Mouse (Mus musculus): Measurements from ENCODE around the gene Zfp800.
A peak's percentile ranks its signal among the peaks of the same experiment; 100 is the strongest.

The Zfp800 gene

DNA sequence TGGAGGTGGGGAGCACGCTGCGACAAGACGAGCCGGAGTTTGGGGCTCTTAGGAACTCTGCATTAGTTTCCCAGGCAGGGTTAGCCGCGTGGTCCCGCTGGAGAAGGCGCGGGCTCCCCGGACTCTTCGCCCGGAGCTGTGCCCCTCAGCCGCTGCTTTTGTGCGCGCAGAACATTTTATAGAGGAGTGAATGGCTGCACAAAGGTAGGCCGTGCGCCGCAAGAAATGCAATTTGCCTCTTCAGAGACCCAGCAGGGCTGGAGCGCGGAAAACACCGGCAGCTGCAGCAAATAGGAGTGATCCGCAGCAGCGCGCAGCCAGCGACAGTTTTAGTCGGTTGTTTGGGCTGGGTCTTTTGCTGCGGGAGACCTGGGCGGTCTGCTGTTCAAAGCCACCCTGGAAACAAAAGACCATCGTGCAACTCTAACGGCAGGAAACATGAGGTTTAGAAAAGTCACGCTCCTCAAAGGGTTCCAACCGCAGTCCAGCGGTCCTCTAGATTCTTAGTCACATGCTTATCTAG lies at the start of gene Zfp800:
Gene Zfp800 (minus strand): TSS at position 325 of the 523 bp plus-strand sequence.
- no peak for DNase-seq (ENCODE audit: low read depth, low spot score)

DNA sequence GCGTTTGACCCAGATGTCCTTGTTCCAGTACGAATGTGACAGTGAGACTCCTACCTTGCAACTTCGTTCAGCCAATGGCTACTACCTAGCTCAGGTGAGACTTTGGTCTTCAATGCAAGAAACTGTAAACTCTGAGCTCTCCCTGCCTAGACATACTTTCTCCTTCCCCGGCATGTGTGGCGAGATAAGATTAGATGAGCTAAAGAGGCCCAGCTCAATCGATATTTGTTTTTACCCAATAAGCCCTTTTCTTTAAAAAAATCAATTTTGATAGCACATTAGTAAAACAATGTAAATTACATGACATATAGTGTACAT lies 33.7 kb upstream of the Zfp800 start:
- DNase-seq (ENCODE audit: low read depth, low spot score) = no peak

DNA sequence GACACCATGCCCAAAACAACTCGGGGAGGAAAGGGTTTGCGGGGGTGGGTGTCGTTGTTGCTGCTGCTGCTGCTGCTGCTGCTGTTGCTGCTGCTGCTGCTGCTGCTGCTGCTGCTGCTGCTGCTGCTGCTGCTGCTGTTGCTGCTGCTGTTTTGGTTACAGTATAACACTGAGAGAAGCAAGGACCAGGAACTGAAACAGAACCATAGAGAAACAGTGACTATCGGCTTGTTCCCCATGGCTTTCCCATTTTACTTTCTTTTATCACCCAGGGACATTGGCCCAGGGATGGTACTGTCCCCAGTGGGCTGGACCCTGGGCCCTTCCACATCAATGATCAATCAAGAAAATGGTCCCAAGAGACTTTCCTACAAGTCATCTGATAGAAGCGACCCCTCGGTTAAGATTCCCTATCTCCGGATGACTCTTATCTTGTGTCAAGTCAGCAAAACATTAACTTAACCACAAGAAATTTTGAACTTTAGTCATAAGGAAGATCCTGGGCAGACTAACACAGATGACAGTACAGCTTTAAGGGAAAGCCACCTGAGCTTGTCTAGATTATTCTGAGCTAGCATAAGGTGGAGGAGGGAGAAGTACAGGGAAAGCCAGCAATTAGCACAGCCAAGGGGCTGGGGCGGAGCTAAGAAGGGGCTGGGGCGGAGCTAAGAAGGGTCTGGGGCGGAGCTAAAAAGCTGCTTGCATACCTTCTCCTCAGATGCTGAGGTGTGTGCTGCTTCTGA lies 33.2 kb upstream of the Zfp800 start:
- DNase-seq (ENCODE audit: low read depth, low spot score) = no peak

DNA sequence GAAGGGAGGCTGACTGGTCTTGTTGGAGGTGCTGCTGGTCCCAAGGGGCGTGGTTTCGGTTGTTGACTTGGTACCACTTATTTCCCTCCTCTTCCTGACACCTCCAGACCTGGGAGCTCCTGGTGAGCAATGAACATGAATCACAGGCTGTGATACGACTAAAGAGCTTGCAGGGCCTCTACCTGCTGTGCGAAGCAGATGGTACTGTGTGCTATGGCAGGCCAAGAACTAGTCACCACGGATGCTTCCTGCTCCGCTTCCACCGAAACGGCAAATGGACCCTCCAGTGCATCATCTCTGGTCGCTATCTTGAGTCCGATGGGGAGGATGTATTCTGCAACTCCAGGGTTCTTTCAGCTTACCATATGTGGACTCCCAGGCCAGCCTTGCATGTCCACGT lies 32.1 kb upstream of the Zfp800 start:
- no peak for DNase-seq (ENCODE audit: low read depth, low spot score)

DNA sequence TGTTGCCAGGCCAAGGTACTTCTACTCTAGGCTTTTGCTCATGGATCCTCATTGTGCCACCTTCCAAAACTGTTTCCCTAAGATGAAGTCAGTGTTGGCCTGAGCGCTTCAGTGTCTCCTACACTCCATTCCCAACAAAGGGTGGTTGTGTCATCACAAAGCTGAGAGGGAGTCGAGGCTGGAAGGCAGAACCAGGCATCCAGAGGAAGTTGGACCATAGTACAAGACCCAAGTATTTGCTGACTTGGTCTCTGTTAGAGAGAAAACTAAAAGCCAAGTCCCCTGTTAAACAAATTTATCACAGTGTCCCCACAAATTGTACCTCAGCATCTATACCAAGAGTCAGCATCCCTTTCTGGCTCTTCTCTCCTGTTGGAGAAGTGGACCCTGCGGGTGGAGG lies 30.5 kb upstream of the Zfp800 start, which contains the start of gene Gcc1:
Gene Gcc1 (minus strand): TSS at position 101 of the 400 bp plus-strand sequence.
- no peak for DNase-seq (ENCODE audit: low read depth, low spot score)

DNA sequence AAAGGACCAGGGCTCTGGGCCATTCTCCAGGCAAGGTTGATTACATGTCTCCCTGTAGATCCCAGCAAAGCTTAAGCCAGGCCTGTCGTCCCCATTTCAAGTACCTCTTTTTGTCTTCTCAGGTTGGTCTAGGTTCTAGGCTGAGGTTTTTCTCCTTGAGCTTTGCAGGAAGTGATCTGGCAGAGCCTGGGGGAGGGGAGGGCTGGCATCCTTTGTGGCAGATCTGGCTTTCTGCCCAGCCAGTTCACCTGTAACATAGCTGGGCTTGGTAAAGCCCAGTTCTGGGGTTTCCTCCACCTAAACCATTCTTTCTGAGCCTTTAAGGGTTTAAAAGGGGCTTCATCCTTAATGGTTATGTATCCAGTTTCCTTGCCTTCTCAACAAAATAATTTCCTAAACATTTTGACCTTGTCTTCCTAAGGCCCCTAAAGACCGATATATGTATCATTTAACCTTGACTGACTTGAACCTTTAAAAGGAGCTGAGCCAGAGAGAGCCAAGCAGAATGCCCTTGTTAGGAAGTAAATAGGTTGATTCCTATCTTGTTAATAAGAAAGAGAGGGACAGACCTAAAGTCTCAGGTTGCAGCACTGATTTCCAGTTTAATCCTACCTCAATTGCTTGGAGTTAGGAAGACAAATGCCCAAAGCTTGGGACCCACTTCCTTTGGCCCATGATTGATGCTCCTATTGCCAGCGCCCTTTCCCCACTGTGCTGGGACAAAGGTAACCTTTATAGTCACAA lies 29.5 kb upstream of the Zfp800 start, which contains the start of gene Fscn3:
Gene Fscn3 (plus strand): TSS at position 694 of the 744 bp plus-strand sequence.
- DNase-seq (ENCODE audit: low read depth, low spot score) = no peak

DNA sequence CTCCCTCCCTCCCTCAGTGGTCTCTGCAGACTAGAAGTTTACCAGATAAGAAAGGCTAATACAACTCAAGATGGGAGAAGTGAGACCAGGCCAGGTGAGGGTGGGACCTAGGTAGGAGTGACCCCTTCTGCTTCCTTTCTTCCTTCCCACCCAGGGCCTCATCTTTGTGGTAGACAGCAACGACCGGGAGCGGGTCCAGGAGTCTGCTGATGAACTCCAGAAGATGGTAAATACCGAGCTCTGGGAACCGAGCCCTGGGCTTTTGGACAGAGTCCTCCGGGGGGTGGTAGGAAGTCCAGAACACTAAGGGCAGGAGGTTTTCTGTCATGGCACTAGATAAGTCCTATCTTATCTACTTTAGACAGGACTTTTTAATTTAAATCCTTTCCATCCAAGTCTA lies 27.2 kb upstream of the Zfp800 start:
- no peak for DNase-seq (ENCODE audit: low read depth, low spot score)

DNA sequence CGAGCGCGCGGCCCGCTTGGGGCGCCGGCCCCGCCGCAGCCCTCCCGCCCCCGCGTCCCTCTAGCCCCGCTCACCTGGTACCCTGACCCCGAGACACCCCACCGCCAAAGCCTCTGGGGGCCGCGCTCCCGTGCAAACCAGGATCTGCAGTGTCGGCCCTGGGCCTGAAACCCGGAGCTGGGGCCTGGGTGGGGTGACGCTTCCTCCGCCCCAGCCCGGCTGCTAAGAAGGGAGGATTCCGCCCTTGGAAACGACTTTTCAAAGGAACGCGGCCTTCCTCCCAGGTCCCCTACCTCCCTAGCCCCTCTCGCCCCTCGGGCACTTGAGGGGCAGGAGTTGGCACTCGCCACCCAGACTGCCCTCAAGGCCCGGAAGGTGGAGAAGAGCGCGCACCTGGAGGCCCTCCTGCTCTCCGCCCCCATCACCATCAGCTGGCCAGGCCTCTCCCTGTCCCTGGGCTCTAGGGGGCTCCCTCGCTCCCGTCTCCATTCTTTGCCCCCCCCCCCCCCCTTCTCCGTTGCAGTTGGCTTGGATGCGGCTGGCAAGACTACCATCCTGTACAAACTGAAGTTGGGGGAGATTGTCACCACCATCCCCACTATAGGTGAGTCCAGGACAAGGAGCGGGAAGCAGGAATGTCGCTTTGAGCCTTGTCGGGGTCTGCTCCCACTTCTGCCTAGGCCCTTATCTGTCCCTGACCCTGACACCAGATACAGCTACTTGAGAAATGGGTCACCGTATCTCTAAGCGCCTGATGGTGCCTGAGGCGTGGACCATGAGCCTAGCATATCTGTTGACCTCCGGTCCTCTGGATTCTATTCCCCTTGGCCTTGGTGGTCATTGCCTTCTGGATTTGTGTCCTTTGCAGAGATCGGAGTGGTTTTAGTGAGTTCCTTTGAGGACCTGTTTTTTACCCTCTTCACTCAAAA lies 26.2 kb upstream of the Zfp800 start:
- no peak for DNase-seq (ENCODE audit: low read depth, low spot score)

DNA sequence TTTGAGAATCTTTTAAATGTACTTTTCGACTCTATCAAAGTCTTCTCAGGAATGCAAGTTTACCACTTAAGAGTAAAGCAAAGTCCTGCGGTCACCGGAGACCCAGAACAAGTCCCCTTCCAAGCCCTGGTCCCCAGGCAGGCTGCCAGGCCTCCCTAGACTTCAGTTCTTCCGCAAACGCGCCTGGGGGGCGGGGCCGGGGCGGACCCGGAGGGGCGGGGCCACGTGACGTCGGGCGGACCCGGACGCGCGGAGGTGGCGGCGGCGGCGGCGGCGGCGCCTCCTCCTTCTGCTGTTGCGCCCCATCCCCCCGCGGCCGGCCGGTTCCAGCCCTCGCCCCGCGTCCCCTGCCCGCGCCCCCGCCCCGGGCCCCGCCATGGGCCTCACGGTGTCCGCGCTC lies 25.5 kb upstream of the Zfp800 start, which contains the start of gene Arf5:
Gene Arf5 (plus strand): TSS at position 248 of the 400 bp plus-strand sequence.
- peak; percentile 71 for DNase-seq (ENCODE audit: low read depth, low spot score)

DNA sequence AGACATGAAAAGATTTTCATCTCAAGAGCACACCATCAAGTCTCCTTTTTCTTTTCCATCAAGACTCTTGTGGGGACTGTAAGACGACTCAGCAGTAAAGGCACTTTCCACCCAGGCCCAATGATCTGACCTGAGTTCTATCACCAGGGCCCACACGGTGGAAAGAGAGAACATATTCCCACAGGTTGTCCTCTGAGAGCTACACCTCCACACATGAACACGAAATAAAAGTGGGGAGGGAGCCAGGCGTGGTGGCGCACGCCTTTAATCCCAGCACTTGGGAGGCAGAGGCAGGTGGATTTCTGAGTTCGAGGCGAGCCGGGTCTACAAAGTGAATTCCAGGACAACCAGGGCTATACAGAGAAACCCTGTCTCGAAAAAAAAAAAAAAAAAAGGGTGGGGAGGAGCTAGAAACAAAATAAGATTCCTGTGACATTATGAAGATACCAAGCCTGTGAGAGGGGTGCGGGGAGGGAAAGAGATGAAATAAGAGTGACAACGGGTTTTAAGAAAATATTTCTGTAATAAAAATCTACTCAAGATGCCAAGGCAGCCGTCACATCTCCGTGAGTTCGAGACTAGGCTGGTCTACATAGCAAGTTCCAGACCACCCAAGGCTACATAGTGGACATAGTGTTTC lies 25.0 kb upstream of the Zfp800 start:
- DNase-seq (ENCODE audit: low read depth, low spot score) = no peak

DNA sequence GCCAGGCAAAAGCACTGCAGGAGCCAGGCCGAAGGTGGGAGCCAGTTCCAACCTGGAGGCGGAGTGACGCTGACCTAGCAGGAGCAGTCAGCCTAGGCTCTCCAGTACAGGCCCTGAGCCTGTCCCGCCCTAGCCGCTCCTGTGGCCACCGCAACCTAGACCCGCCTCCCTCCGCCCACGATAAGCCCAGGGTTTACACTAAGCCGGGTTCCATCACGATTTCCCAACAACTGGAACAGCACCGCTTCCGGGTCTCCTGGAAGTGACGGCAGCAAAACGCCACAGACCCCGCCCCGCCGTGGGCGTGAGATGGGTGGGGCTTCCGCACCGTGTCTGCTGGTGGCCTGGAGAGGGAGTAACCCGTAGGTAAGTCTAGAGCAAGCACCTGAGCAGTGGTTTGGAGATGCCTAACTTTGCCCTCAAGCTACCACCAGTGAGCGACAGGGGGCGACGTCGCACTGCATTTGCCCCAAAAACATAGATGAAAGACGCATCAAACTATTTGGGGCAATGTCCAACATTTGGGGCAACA lies 23.7 kb upstream of the Zfp800 start:
- peak; percentile 89 for DNase-seq (ENCODE audit: low read depth, low spot score)

DNA sequence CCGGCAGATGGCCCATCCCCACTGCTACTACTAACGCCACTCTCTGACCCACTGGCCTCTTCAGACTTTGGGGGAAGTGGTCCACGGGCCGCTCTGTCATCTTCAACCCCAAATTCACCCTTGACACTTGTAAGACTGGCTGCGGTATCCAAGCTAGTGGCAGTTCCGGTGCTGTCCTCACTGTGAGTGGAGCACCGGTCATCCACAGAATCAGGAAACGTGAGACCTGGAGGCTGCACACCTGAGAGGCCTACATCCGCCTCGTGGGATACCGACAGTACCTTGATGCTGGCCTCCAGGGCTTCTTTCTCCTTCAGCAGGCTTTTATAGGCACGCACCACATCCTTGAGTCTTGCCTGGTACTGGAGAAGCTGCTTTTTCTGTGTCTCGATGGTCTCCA lies 23.1 kb upstream of the Zfp800 start:
- no peak for DNase-seq (ENCODE audit: low read depth, low spot score)

DNA sequence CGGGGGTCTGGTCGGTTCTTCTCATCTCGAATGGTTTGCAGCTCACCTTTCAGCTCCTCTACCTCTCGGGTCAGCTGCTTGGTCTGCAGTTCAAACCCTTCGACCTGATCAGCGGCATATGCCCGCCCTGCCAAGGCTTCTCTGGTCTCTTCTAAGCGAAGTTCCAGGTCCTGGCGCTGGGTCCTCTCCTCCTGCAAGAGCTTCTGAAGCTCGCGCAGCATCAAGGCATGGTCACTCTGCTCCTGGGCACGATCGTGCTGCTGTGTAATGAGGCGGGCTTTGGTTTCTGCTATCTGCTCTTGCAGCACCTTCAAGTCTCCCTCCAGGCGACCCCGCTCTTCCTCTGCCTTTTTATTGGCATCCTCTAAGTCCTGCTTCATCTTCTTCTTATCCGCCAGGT lies 22.6 kb upstream of the Zfp800 start:
- DNase-seq (ENCODE audit: low read depth, low spot score) = no peak

DNA sequence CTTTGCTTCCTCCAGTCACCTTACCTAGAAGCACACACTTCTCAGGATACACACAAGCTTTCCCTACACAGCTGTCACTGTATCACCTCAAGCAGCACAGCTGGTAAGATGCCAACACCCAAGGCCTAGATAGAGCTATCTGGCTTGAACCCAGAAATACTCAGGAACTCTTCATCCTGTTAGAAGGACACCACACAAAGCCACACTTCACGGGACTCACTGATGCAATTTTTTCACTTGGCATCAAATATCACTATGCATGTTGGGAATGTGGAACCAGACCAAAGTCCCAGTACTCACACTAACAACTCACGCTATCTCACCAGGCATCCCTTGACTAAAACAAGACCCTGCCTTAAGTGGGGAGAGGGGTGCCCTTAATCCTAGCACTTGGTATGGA lies 21.9 kb upstream of the Zfp800 start:
- DNase-seq (ENCODE audit: low read depth, low spot score) = no peak

DNA sequence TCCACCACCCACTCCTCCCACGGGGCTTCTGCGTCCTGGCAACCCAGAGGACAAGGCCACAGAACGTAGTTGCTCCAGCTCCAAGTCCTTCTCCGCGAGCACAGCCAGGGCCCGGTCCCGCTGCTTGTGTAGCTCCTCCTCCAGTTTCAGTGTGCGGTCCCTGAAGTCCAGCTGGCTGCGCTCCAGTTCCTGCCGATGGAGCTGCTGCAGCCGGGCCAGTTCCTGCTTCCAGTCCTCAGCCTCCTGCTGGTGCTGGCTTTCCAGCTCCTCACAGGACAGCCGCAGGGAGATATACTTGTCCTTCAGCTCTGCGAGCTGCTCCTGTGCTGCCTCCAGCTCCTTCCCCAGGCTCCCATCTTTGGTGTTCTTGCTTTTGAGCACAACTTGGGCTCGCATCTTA lies 20.6 kb upstream of the Zfp800 start:
- DNase-seq (ENCODE audit: low read depth, low spot score) = no peak

DNA sequence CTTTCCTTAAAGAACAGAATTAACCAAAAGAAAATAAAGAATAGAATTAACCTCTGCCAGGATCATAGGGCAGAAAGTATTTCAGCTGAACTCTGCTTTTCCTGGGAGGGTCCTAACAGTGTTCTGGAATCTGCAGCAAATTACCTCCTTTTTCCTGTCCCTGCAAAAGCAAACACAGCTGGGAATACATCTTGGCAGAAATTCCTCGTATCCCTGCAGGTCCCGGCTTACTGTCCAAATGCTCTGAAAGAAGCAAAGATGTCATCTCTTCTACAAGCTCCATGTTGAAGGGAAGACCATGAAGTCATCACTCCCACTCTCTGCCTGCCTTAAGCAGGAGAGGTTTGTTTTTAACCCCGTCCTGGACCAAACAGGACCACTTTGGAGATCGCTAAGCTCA lies 19.2 kb upstream of the Zfp800 start:
- DNase-seq (ENCODE audit: low read depth, low spot score) = no peak

DNA sequence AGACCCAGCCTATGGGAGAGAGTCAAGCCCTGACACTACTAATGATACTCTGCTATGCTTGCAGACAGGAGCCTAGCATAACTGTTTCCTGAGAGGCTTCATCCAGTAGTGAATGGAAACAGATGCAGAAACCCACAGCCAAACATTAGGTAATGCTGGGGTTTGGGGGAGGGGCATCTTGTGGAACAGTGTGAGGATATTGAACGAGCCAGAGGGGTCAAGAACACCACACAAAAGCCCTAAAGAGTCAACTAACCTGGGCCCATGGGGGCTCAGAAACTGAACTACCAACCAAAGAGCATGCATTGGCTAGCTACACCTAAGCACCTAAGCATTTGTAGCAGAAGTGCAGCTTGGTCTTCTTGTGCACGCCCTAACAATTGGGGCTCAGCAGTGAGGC lies 13.4 kb upstream of the Zfp800 start:
- DNase-seq (ENCODE audit: low read depth, low spot score) = no peak

DNA sequence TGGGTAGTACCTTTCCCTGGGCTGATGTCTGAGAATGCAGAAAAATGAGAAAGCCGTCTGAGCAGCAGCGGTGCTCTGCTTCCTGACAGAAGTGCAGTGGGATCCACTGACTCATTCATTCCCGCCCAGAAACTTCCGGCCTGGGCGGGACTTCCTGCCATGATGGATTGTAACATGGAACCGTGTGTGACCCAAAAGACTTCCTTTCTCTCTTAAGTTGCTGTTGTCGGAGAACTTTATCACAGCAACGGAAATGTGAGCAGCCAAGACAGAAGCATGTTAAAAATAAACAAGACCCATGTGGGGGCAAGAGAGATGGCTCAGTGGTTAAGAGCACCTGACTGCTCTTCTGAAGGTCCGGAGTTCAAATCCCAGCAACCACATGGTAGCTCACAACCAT lies 12.2 kb upstream of the Zfp800 start:
- no peak for DNase-seq (ENCODE audit: low read depth, low spot score)

DNA sequence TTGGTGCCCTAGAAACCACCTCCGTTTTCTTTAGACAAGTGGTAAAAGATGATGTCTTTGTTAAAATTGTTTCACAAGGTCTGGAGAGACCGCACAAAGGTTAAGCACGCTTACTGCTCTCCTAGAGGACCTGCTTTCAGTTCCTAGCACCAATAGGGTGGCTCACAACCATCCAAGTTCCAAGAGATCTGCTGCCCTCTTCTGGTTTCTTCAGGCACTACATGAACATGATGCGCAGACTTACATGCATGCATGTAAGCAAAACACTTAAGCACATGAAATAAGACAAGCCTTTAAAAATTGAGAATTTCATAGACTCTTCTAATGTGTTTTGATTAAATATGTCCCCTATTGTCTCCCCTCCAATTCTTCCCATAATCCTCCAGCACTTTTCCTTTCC lies 2.0 kb upstream of the Zfp800 start:
- DNase-seq (ENCODE audit: low read depth, low spot score) = no peak

DNA sequence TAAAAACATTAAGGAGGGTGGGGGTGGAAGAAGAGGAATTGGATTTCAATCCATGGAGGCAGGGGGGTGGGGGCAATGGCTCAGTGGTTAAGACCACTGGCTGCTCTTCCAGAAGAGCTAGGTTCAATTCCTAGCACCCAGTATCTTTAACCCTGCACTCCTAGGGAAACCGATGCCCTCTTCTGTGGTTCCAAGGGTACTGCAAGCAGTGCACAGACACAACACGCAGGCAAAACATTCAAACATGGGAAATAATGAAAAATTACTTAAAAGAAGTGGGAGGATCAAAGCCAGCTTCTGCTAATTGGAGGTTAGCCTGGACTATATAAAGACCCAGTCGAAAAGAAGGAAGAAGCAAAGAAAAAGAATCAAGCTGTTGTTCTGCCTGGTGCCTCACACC lies 921 bp upstream of the Zfp800 start:
- no peak for DNase-seq (ENCODE audit: low read depth, low spot score)

DNA sequence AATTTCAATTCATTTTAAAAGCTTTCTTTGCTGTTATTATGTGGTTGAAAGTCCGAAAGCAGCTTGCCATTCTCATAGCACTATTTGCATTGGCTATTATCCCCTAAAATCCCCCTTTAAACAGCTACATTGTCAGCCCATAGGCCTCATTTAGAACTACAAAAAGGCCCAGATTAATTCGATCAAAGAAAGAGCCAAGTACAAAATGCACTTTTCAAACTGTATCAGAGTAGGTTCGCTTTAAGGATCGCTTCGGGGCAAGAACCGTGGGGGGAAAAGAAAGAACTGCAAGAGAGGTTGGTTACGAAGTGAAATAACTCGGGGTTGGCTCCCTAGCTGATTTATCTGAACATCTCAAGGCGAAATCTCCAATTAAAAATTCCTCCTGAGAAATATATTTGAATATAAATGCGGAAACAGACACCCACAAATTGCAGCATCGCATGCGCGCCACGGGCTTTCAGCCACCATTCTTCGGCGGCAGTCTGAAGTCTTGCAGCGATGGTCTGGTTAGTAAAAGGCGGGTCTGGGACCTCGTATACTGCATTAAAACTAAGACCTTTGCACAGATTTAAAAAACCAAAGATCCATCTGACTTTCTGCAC lies 850 bp downstream of the Zfp800 start:
- no peak for DNase-seq (ENCODE audit: low read depth, low spot score)

Data from retina, adult 2 months (tissue).